Mouse (Mus musculus) gastrocnemius, adult 2 months (tissue): ENCODE results near the gene Krt33b. TPM values are rescaled to one million over a fixed set of nuclear protein-coding genes. Genes with fewer than 3 reads are reported as not detected.
A peak's percentile ranks its signal among the peaks of the same experiment; 100 is the strongest.

ENCODE experiments used
- DNase-seq: peaks from one replicate; pipeline ENCODE4 v3.0.0; 2022
- H3K27ac ChIP-seq: fragments of 200-600 bp; 2 replicates; pipeline ENCODE4 v1.8.1; 2022; ENCODE audit warnings: mild to moderate bottlenecking
- H3K4me3 ChIP-seq: fragments of 200-600 bp; 2 replicates; pipeline ENCODE4 v1.8.1; 2022; ENCODE audit warnings: mild to moderate bottlenecking, moderate library complexity
- CTCF ChIP-seq: fragments of 200-600 bp; IDR thresholded peaks from 2 replicates; pipeline ENCODE4 v1.8.1; 2022; ENCODE audit warnings: antibody characterized with exemption, mild to moderate bottlenecking, moderate library complexity
- intact Hi-C: fragments of 180-260 bp; cut with DNase I; formaldehyde crosslinking; loops from one replicate; pipeline ENCODE4 v1.15.1; 2025
- total RNA-seq, 2 experiments: library from RNA; stranded (reverse); gene quantifications; 2 replicates each; pipeline ENCODE4 v1.2.3; 2021

Gene Krt33b
- total RNA-seq, 2 experiments from 2014 or later, result not detected

DNA sequence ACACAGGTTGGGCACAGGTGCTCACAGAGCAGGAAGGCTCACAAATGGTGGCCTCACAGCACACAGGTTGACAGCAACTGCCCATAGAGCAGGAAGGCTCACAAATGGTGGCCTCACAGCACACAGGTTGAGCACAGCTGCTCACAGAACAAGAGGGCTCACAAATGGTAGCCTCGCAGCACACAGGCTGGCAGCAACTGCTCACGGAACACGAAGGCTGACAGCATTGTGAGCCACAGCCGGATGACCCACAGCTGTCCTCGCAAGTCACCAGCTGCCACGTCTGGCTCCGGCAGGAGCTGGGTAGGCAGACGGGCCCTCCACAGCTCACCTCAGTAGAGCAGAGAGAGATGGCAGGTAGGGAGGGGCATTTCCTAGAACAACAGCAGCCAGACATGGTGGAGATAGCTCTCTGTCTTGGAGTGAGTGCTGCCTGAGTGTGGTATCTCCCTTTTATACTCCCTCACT is 43.5 kb downstream of the Krt33b start, which contains the start of gene Krtap16-1:
Gene Krtap16-1, minus strand, starts transcription at position 418 of the 468 bp plus-strand sequence.
- H3K4me3 ChIP-seq, result peak within 1 kb of the TSS; percentile 38
- H3K27ac ChIP-seq, result no peak within 1 kb of the TSS
- no peak for TF ChIP-seq CTCF
- no peak for DNase-seq
- intact Hi-C loops, result no loop called here

DNA sequence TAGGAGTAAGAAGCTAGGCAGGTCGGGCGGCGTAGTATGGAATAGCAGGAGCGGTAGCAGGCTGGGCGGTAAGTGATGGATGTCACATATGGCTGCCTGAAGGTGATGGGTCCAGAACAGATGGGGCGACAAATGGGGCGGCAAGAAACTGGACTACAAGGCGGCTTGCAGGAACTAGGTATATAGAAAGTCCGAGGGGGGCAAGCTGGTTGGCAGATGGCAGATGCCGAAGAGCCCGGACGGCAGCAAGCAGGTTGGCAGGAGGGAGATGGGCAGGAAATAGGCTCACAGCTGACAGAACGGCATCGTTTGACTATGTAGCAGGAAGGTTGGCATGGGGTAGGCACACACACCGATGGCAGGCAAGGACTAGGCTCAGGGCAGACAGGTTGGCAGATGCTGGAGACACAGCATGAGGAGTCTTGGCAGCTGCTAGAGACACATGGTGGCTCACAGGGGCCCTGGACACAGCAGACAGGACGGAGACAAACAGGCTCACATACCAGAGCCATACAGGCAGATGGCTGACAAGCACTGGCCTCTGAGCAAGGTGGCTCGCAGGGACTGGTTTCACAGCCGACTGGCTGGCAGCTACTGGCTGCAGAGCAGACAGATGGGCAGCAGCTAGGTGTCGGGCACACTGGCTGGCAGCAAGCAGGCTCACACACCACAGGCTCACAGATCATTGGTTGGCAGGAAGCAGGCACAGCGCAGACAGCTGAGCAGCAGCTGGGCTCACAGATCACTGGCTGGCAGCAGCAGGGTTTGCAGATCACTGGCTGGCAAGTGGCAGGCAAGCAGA is 44.2 kb downstream of the Krt33b start:
- peak overlapping the region; percentile 38 for H3K4me3 ChIP-seq
- peak; percentile 82 for DNase-seq
- no peak for TF ChIP-seq CTCF
- intact Hi-C loops, result no loop called here
- H3K27ac ChIP-seq, result no peak overlapping the region

DNA sequence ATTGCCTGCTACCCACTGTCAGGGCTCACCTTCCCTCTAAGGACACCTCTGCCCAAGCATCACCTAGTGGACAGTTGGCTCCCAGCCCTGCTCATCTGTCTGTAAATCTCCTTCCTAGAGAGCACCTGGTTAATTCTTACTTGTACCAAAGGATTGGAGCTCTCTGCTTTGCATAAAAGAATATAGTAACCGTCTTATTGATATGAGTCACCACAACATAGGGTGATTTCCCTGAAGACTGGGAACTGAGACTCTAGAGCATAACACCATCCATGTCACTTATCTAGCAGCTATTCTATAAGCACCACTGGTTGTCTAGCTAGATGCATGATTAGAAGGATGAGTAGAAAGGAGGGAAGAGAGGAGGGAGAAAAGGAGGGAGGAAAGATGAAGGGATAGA is 46.2 kb downstream of the Krt33b start:
- Histone ChIP-seq H3K4me3 (no peak overlapping the region), H3K27ac (no peak overlapping the region)
- intact Hi-C loops, result no loop called here
- DNase-seq, result no peak
- TF ChIP-seq CTCF, result no peak

DNA sequence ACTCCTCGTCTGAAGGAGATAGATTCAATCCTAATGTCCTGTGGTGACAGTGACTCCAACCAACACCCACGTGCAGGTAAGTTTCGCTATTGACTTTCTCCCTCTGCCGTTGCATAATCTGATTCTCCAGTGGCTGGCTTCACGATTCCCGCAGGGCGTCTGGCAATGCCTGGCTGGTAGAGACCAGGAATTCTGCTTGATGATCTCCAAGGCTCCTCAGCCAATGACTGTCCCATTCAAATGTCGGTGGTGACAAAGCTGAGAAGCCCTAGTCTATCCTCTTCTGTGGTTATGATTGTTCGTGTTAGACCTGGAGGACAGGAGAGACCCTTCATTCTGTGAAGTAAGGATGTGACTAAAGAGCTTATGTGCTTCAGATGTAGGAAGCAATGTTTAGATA is 46.9 kb downstream of the Krt33b start:
- TF ChIP-seq CTCF, result no peak
- no peak overlapping the region for H3K27ac ChIP-seq

DNA sequence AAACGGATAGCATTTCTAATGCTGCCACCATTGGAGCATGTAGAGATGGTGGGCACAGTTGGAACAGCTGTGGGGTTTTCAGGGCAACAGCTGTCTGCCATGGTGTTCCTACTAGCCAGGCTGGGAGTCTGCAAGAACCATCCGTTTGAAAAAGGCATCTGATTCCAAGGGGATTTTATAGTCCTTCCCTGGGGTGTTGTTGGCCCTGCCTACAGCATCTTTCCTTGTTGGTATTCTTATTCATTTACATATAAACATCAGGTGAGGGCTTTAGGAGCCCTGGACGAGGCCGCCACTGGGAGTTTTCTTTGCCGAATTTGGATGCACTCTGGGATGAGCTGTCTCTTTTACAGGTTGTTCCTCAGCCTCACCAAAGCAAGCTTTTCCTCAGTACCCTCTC is 50.7 kb downstream of the Krt33b start, which contains the start of gene Krtap29-1:
Gene Krtap29-1, minus strand, starts transcription at position 101 of the 400 bp plus-strand sequence.
- no peak for DNase-seq
- no peak within 1 kb of the TSS for H3K27ac ChIP-seq
- no peak within 1 kb of the TSS for H3K4me3 ChIP-seq
- intact Hi-C loops, result no loop called here
- no peak for TF ChIP-seq CTCF

More for the DNA sequence above, 46.9 kb downstream of the Krt33b start:
- no peak overlapping the region for H3K4me3 ChIP-seq
- DNase-seq, result no peak
- intact Hi-C loops, result no loop called here

Other genes with a start within 250 kb of the Krt33b start
- not detected for gene Krtap4-8, start 249.2 kb downstream of the Krt33b start, total RNA-seq
- not detected for gene Krtap4-9, start 244.7 kb downstream of the Krt33b start, total RNA-seq
- not detected for gene Gm11596, start 236.4 kb downstream of the Krt33b start, total RNA-seq
- gene Gm11569, start 230.9 kb downstream of the Krt33b start, total RNA-seq, result not detected
- not detected for gene Gm11554, start 225.4 kb downstream of the Krt33b start, total RNA-seq
- not detected for gene Krtap4-13, start 220.0 kb downstream of the Krt33b start, total RNA-seq
- not detected for gene Gm11564, start 214.2 kb downstream of the Krt33b start, total RNA-seq
- not detected for gene 2300003K06Rik, start 191.8 kb downstream of the Krt33b start, total RNA-seq
- not detected for gene Krtap4-16, start 178.3 kb downstream of the Krt33b start, total RNA-seq
- gene Gm11568, start 172.0 kb downstream of the Krt33b start, total RNA-seq, result not detected
- gene Gm11559, start 165.4 kb downstream of the Krt33b start, total RNA-seq, result not detected
- not detected for gene Krtap9-1, start 156.5 kb downstream of the Krt33b start, total RNA-seq
- gene Gm11567, start 150.7 kb downstream of the Krt33b start, total RNA-seq, result not detected
- gene Krtap31-1, start 121.9 kb downstream of the Krt33b start, total RNA-seq, result not detected
- not detected for gene Gm11565, start 115.1 kb downstream of the Krt33b start, total RNA-seq
- gene Krtap31-2, start 93.6 kb downstream of the Krt33b start, total RNA-seq, result not detected
- gene Krtap9-5, start 81.4 kb downstream of the Krt33b start, total RNA-seq, result not detected
- gene Krtap29-1, start 50.8 kb downstream of the Krt33b start, total RNA-seq, result not detected
- not detected for gene Krtap16-1, start 43.3 kb downstream of the Krt33b start, total RNA-seq
- gene Krtap17-1, start 35.9 kb downstream of the Krt33b start, total RNA-seq, result not detected
- gene Krt33a, start 13.7 kb downstream of the Krt33b start, total RNA-seq, result not detected
- gene Krt34, start 11.7 kb upstream of the Krt33b start, total RNA-seq, result not detected
- gene Krt31, start 20.7 kb upstream of the Krt33b start, total RNA-seq, result not detected
- not detected for gene Krt32, start 58.4 kb upstream of the Krt33b start, total RNA-seq
- not detected for gene Krt35, start 66.4 kb upstream of the Krt33b start, total RNA-seq
- gene Krt36, start 75.8 kb upstream of the Krt33b start, total RNA-seq, result not detected
- not detected for gene Krt13, start 91.7 kb upstream of the Krt33b start, total RNA-seq
- not detected for gene Krt15, start 106.1 kb upstream of the Krt33b start, total RNA-seq
- under 1 TPM in 1 of 2 experiments, not detected in 1; 0.20 TPM for gene Krt19, start 118.8 kb upstream of the Krt33b start, total RNA-seq
- not detected for gene Krt9, start 163.4 kb upstream of the Krt33b start, total RNA-seq
- gene Krt14, start 177.7 kb upstream of the Krt33b start, total RNA-seq, result not detected
- gene Krt16, start 219.0 kb upstream of the Krt33b start, total RNA-seq, result not detected
- gene Krt17, start 231.2 kb upstream of the Krt33b start, total RNA-seq, result not detected
- gene Krt42, start 240.0 kb upstream of the Krt33b start, total RNA-seq, result not detected